Mouse (Mus musculus) spleen, adult 2 months (tissue): ENCODE data around the gene Rnf114. TPM values are rescaled to one million over a fixed set of nuclear protein-coding genes. Genes with fewer than 3 reads are reported as not detected.

ENCODE experiments used
- DNase-seq, 2 experiments: peaks; one replicate each; pipeline versions ENCODE4 v3.0.0 to v3.0.0-alpha.2; 2012 to 2021; ENCODE audit warnings: low spot score in 2 of 2, low read depth in 1 of 2
- H3K27ac ChIP-seq: fragments of 200-500 bp; 2 replicates; pipeline ENCODE4 v1.5.1; 2012; ENCODE audit warnings: low read length, inconsistent platforms; ENCODE audit not compliant: insufficient read depth
- H3K27me3 ChIP-seq: fragments of 200-500 bp; 2 replicates; pipeline ENCODE4 v1.6.1; 2012; ENCODE audit warnings: mild to moderate bottlenecking, moderate library complexity, low read length, inconsistent platforms; ENCODE audit not compliant: control insufficient read depth, insufficient read depth
- H3K36me3 ChIP-seq: fragments of 200-500 bp; 2 replicates; pipeline ENCODE4 v1.6.1; 2012; ENCODE audit warnings: mild to moderate bottlenecking, low read length, inconsistent platforms; ENCODE audit not compliant: control insufficient read depth, insufficient read depth
- H3K4me1 ChIP-seq: fragments of 200-500 bp; 2 replicates; pipeline ENCODE4 v1.6.1; 2011; ENCODE audit warnings: inconsistent platforms; ENCODE audit not compliant: control insufficient read depth, insufficient read depth, insufficient read length
- H3K4me3 ChIP-seq: fragments of 200-500 bp; 2 replicates; pipeline ENCODE4 v1.5.1; 2011; ENCODE audit warnings: mild to moderate bottlenecking, inconsistent platforms; ENCODE audit not compliant: insufficient read depth, insufficient read length; ENCODE audit errors: extremely low read depth
- CTCF ChIP-seq: fragments of 200-500 bp; IDR thresholded peaks from 2 replicates; pipeline ENCODE4 v1.5.1; 2011; ENCODE audit warnings: mild to moderate bottlenecking, inconsistent platforms; ENCODE audit not compliant: insufficient read depth, insufficient read length, insufficient replicate concordance; ENCODE audit errors: extremely low read depth
- POLR2A ChIP-seq: fragments of 200-500 bp; IDR thresholded peaks from 2 replicates; pipeline ENCODE4 v1.6.1; 2011; ENCODE audit warnings: low read depth, low read length, inconsistent platforms
- WGBS: fragments of 180-500 bp; shearing (Covaris S2); methylation state at CpG from one replicate; pipeline ENCODE4 v1.1.7; 2018; 5-methylcytosine and 5-hydroxymethylcytosine counted together
- polyA plus RNA-seq: library from polyadenylated mRNA; depleted of rRNA; stranded (reverse); fragments of >200 nt; gene quantifications from 2 replicates; pipeline ENCODE4 v1.2.3, GENCODE M21; 2012

Gene Rnf114
- polyA plus RNA-seq, 1 experiment = 88.0 TPM

DNA sequence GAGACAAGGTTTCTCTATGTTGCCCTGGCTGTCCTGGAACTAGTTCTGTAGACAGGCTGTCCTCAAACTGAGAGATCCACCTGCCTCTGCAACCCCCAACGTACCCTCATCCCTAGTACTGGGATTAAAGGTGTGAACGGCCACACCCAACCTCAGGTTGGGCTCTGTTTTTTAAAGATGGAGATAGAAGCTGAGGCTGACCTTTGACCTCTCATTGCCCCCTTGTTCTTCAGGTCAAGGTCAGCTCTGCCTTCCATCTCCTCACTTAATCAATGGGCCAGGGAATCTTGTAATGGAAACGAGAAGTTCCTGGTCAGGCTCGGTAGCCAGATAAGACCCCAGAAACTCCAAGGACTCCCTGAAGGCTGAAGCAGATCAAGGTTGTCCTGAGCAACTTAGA lies 38.1 kb downstream of the Rnf114 start:
- H3K4me1 ChIP-seq = no peaks in the 10 kb centered on the region
- TF ChIP-seq CTCF (no peak), POLR2A (no peak)

GRCm38 (mm10) chr2:167532131-167532530 lies 39.7 kb downstream of the Rnf114 start:
- peak in 1 of 2 experiments; percentile 49 for DNase-seq
- no peaks in the 10 kb centered on the region for H3K27me3 ChIP-seq
- WGBS = 23% methylated on average over 13 of the region's 13 CpGs
- H3K4me3 ChIP-seq = no peak overlapping the region
- H3K4me1 ChIP-seq = peaks cover 3% of the 10 kb centered on the region; the same call in 1 of the 2 replicates
- TF ChIP-seq POLR2A = no peak
- peak; percentile 85 for TF ChIP-seq CTCF
- no peaks in the 10 kb centered on the region for H3K36me3 ChIP-seq
- H3K27ac ChIP-seq = no peak overlapping the region

More for the DNA sequence above, 38.1 kb downstream of the Rnf114 start:
- Histone ChIP-seq H3K27me3 (no peaks in the 10 kb centered on the region), H3K4me3 (no peak overlapping the region), H3K27ac (no peak overlapping the region), H3K36me3 (no peaks in the 10 kb centered on the region)
- 90% methylated on average over 4 of the region's 4 CpGs for WGBS
- no peak for DNase-seq

DNA sequence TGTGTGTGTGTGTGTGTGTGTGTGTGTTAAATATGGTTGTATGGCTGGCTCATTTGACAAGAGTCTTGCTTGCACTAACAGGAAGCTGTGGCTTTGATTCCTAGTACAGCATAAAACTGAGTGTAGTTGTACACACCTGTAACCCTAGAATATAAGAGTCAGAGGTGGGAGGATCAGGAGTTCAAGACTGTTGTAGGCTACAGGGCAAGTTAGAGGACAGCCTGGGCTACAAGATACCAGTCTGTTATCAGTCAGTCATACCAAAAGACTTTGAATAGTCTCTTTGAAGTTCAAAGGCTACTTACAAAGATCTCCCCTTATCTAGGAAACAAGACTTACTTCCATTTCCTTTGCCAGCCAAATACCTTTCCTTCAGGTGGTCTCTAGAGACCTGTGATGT lies 41.4 kb downstream of the Rnf114 start:
- Histone ChIP-seq H3K27ac (no peak overlapping the region), H3K4me3 (no peak overlapping the region), H3K36me3 (no peaks in the 10 kb centered on the region), H3K27me3 (no peaks in the 10 kb centered on the region), H3K4me1 (peaks cover 6% of the 10 kb centered on the region)
- no peak for TF ChIP-seq POLR2A
- TF ChIP-seq CTCF = no peak
- DNase-seq = no peak

- Histone ChIP-seq H3K27me3 (no peaks in the 10 kb centered on the region), H3K4me3 (no peak overlapping the region), H3K27ac (no peak overlapping the region), H3K4me1 (peaks cover 6% of the 10 kb centered on the region), H3K36me3 (no peaks in the 10 kb centered on the region)
- TF ChIP-seq POLR2A (no peak), CTCF (no peak)
- DNase-seq = no peak
- 64% methylated on average over 10 of the region's 10 CpGs for WGBS
Measured at GRCm38 (mm10) chr2:167536320-167536945, 44.0 kb downstream of the Rnf114 start.

DNA sequence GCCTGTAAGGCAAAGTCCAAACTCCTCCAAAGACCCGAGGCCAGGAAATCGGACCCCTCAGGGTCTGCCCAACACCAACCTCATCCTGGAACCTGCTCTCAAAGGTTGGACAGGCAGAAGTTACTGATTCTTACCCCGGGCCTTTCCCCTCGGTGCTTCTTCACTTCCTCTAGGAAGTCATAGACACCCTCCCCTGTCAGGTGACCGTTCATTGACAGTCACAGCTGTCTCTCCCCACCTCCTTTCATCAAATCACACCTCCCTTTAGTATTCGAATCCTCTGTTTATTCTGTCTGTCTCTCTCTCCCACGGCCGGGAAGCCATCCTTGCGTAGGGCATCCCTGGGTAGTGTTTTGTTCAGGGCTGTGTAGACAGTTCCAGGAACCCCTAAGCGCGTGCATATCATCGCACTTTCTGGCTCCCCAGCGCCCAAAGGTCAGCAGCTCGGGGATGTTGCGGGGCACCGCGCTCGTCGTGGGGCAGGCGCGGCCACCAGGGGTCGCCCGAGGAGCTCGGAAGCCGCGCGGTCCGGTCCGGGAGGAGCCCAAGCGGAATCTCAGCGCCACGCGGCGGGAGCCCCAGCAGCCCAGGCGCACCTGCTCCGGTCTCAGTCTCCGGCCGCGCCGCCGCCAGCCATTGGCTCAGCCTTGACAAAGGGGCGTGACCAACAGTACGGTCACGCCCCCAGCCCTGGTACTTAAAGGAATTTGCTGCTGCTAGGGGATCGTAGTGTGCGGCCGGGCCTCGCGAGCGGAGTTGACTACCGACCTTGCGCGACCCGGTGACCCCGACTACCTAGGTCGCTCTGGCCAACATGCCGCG lies 45.2 kb downstream of the Rnf114 start, which contains the start of gene Snai1:
Gene Snai1 (plus strand): TSS at position 720 of the 822 bp plus-strand sequence.
- WGBS = under 1% methylated on average over 58 of the region's 58 CpGs
- peak; percentile 80 to 88 for DNase-seq
- Histone ChIP-seq H3K4me1 (peaks cover 6% of the 10 kb centered on the region), H3K27ac (peak within 1 kb of the TSS; percentile 59), H3K36me3 (no peaks in the 10 kb centered on the region), H3K27me3 (no peaks in the 10 kb centered on the region), H3K4me3 (peak within 1 kb of the TSS; percentile 54; the same call in 1 of the 2 replicates)
- TF ChIP-seq CTCF (peak; percentile 72), POLR2A (peak; percentile 77)

- WGBS = 77% methylated on average over 34 of the region's 34 CpGs
- no peaks in the 10 kb centered on the region for H3K36me3 ChIP-seq
- H3K27ac ChIP-seq = peak overlapping the region; percentile 4; the same call in 1 of the 2 replicates
- TF ChIP-seq POLR2A (no peak), CTCF (no peak)
- no peaks in the 10 kb centered on the region for H3K27me3 ChIP-seq
- H3K4me1 ChIP-seq = peaks cover 6% of the 10 kb centered on the region
- peak overlapping the region; percentile 36 for H3K4me3 ChIP-seq
- peak in 1 of 2 experiments; percentile 13 for DNase-seq
Measured at GRCm38 (mm10) chr2:167538671-167539306, 46.3 kb downstream of the Rnf114 start.
